Mouse (Mus musculus) CD4-positive, CD25-positive, alpha-beta regulatory T cell, adult 2 months (primary cell): Measurements from ENCODE around the gene Ddx23.
A peak's percentile ranks its signal among the peaks of the same experiment; 100 is the strongest.

Source experiments
- DNase-seq: peaks from one replicate; pipeline ENCODE4 v3.0.0-alpha.2; 2012; ENCODE audit warnings: low read depth, low spot score

Ddx23 gene

DNA sequence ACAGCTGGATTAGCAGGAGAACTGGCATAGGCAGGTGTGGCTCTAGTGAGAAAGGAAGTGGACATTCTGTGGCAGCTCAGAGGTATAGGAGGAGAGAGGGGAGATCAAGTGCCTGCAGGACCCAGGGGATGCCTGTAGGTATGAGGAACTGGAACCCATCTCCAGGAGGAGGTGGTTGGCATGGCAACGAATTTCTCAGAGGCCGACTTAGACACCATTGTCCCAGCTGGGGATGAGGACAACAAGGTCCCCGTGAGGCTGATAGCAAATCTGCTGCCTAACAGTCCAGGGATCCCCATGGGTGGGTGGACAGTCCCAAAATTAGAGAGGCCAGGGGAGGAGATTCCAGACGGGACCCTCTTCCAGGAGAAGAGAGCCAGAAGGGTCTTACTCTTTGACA is 29.8 kb downstream of the Ddx23 start:
- DNase-seq, result peak; percentile 31

DNA sequence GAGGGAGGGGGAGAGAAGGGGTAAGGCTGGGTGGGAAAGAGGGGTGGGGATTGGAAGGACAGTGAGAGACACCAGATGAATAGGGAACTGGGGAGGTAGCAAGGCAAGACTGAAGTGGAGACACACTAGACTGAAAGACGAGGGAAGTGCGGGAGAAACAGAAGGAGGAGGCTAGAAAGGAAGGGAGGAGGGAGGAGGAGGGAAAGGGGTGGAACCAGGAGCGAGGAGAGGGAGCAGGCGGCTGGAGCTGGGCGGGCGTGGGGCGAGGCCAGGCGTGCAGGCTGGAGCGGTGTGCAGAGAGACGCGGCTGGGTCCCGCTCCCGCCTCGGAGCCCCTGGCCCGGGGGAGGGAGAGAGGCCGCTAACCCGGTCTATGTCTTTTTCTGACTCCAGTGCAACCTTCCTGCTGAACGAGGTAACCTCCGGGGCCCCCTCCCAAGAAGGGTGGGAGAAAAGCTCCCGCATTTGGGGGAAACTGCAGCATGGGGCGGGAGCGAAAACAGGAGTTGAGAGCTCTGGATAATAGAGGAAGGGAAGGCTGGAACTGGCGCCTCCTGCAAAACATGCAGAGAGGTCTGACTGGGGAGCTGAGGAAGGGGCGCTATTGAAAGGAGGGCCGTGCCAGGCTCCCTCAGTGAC is 30.5 kb downstream of the Ddx23 start:
- peak; percentile 22 for DNase-seq

DNA sequence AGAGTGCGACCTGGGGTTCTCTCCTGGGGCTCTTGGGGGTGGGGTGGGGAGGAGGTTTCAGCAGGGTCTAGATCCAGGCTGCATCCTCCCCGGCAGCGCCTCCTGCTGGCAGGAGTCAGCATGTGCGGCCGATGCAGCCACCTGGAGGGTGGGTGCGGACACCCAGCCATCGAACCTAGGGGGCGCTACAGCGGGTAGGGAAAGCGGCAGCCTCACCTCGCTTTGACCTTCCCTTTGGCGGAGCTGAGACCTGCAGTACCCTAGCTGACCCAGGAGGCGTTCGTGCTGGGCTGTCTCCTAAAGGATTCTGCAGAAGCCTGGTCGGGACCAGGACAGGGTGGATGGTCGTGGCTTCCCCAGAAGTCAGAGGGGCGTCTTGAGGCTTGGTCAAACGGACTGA is 31.2 kb downstream of the Ddx23 start:
- peak; percentile 88 for DNase-seq

DNA sequence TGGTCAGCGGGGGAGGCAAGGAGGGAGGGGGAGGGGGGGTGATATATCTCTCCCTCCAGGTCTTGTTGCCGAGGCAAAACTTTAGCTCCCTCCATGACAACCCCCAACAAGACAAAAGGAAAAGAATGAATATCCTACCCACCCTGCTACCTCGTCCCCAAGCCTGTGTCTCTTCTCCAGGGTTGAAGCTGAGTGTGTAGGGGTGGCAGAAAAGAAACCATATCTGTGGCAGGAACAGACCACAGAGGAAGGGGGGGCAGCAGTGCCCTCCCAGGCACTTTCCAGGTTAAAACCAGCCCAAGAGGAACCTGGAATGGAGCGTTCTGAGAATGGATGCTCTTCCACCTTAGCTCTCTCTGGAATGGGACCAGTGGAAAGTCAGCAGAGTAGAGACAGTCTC is 32.2 kb downstream of the Ddx23 start, which contains the start of gene Cacnb3:
Gene Cacnb3, plus strand, starts transcription at position 301 of the 400 bp plus-strand sequence.
- no peak for DNase-seq

DNA sequence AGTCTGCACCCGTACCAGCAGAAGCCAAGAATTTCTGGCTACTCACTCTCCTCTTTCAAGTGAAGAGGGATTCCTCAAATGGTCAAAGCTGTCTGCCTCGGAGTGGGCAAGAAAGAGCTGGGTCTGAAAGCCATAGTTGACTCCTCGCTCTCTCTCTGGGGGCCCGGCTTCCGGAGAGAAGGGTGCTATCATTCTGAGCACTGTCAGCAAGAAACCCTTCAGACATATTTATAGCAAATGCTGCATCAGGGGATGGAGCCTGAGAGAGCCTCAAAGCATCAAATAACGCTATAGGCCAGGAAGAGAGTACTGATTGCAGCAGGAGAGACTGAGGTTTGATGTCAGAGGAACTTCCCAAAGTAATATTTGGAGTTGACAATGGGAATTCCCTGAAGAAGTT is 33.2 kb downstream of the Ddx23 start:
- no peak for DNase-seq

DNA sequence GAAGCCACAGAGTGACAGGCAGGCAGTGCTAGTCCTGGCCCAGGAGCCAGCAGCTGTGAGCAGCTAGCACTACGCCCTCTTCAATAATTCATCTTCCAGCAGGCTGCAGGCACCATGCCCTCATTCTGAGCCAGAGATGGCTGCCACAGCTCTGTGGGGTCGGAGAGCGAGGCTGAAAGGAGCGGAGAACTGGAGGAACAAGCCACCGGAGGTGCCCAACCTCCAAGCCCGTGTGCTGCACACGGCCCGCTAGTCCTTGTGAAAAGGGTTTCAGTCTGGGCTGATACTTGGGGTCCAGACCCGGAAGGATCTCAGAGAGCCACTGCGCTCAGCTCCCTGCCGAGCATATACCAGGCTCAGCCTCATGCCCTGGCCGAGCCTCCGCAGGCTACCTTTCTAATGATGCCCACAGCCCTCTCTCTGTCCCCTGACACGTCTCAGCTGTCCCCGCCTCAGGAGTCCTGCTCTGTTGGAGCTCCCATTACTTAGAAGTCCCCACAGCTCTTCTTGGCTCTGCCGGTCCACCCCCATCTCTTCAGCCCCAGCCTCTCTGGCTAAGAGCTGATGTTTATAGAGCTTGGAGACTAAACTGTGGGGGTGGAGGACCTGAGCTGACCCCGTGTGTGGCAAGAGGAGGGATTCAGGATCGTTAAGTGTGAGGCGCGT is 34.0 kb downstream of the Ddx23 start:
- DNase-seq, result peak; percentile 46

DNA sequence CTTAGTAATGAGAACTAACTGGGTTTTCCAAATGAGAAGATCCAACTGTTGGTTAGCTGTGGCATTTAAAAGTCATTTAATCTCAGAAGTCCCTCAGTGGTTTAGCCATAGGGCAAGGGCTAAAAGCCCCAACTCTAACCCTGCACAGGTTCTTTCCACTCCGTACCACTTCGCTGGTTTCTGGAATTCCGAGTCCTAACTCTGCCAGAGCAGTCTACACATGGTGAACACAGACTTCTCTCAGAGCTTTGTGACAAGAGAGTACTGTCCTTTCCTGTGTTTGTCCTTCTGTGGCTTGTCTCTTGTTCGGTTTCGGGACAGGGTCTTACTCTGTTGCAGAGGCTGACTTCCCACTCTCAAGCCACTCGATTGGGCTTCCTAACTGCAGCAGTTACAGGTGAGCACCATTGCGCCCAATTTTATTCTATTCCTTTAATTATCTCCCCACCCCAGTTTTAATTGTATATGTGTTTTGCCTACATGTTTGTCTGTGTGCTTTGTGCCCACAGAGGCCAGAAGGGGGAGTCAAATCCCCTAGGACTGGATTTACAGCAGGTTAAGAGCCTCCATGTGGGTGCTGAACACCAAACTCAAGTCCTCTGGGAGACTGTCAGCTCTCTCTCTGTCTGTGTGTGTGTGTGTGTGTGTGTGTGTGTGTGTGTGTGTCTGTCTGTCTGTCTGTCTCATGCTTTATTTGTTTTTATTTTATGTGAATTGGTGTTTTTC is 36.0 kb downstream of the Ddx23 start:
- no peak for DNase-seq

DNA sequence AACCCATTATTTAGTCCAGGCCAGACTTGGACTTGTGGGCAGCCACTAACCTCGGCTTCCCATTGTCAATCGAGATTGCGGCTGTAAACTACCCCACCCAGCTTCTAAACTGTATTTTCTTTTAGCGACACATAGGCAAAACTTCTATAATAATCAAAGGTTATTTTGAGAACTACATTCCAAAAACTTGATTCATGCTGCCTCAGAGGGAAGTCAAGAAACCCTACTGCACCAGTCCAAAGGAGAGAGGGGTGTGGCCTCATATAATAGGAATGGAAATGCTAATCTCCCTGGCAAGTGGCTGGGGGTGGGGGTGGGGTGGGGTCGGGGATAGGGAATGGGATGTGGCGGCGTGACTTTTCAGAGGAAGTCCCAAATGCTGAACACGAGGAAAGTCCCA is 36.6 kb downstream of the Ddx23 start:
- no peak for DNase-seq

GRCm38 (mm10) chr15:98623361-98623821 is 39.3 kb downstream of the Ddx23 start:
- DNase-seq, result peak; percentile 46

DNA sequence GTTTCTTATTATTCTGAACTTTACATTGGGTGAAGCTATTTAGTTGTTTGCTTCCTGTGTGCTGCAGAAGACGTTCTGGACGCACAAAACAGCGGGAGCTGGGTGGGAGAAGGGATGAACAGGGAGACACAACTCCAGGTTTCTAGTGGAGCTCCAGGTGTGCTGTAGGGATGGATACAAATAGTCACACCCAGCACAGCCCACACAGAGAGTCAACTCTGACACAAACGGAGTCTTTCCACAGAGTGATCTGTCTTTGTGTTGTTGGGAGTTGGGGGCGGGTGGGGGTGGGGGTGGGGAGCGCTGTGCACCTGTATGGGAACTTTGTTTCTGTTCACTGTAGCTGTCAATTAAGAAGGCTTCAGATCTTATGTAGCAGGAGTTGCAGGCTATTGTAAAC is 40.0 kb downstream of the Ddx23 start:
- no peak for DNase-seq

DNA sequence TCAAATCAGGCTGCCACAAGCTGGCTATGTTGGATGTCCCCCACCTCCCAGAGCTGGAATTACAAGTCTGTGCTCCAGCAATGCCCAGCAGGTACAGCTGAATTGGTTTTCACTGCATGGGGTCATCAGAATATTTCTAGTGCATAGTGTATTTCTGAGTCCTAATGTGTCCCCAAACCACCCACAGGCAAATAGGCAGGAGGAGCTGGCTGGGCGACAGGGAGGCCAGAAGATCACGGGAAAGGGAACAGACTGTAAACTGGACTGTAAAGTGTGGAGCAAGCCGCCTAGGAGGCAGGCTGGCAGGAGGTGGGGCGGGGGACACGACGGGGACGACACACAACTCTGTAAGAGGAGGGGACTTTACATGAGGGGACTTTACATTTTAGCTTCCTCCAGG is 40.5 kb downstream of the Ddx23 start:
- peak; percentile 43 for DNase-seq

DNA sequence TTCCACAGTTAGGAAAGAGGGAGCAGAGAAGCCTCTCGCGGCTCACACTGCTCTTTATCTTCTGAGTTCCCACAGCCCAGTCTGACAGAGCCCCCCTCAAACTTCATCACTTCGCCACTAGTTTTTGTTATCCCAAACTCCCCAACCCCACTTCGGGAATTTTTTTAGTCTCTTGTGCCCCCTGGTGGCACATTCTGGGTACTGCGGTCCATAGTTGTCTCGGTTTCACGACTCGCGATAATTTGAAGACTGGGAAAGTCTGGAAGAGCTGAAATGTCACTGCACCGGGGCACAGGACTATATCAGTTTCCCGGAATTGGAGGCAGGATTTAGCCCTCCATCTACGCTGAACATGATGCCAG is 45.5 kb downstream of the Ddx23 start:
- peak; percentile 72 for DNase-seq

DNA sequence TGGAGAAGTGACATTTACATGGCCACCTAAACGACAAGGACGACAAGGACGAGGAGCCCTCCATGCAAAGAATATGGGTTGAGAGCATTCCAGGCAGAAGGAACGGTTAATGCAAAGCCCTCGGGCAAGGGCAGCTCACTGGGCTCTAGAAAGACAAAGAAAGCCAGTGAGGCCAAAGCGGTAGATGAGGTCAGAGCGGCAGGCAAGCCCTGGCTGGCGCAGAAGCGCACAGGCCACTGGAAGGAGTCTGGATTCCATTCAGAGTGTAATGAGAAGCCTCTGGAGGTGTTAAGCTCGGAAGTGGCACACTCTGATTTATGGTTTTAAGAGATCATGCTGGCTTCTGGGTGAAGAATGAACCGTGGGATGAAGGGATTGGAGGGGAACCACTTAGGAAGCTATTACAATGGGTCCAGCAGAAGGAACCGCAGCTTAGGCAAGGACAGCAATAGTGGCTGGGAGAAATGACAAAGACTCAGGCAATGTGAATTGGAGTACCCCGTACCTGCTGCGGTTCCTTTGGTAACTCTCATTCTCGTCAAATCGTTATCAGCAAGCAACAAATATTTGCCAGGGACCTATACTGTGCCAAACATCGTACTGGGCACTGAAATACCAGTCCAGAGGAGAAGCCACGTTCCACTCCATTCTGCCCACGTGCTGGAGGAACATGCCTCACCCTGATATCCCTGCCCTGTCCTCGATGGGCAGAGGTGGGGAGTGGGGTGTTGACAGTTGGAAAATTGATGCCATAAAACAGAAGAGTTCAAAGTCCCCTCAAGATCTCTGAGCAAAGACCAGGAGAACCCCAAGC is 46.1 kb downstream of the Ddx23 start:
- DNase-seq, result no peak

- no peak for DNase-seq
Observed at GRCm38 (mm10) chr15:98615751-98616150, 46.9 kb downstream of the Ddx23 start.

- DNase-seq, result no peak
Observed at GRCm38 (mm10) chr15:98614971-98615370, 47.7 kb downstream of the Ddx23 start.

- DNase-seq, result no peak
Observed at GRCm38 (mm10) chr15:98614551-98614950, 48.1 kb downstream of the Ddx23 start.

DNA sequence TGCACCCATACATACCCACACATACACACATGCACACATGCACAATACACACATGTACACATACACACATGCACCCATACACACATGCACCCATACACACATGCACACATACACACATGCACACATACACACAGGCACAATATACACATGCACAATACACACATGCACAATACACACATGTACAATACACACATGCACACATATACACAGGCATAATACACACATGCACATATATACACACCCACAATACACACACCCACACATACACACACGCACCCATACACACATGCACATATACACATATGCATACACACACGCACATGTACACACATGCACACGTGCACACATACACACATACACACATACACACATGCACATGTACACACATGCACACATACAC is 50.5 kb downstream of the Ddx23 start:
- no peak for DNase-seq

DNA sequence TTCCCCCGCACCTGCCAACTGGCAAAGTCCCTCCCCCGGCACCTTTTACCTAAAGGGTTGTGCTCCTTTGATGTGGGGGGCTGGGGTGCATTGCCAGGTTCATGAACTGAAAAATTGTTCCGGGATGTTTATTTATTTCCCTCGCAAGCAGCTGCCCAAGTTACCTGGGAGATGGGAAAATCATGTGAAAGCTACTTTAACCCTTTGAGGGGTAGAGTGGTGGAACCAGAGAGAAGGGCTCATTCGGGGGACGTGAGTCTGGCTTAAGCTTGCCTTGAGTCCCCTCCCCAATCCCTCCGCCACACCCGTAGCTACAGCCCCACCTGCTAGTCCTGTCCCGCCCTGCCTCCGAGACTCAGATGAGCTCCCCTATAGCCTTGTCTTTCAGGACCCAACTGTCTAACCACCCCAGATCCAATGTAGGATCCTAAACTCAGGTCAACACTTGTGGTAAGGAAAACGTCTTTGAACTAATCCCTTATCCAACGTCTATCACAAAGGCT is 52.5 kb downstream of the Ddx23 start:
- no peak for DNase-seq

DNA sequence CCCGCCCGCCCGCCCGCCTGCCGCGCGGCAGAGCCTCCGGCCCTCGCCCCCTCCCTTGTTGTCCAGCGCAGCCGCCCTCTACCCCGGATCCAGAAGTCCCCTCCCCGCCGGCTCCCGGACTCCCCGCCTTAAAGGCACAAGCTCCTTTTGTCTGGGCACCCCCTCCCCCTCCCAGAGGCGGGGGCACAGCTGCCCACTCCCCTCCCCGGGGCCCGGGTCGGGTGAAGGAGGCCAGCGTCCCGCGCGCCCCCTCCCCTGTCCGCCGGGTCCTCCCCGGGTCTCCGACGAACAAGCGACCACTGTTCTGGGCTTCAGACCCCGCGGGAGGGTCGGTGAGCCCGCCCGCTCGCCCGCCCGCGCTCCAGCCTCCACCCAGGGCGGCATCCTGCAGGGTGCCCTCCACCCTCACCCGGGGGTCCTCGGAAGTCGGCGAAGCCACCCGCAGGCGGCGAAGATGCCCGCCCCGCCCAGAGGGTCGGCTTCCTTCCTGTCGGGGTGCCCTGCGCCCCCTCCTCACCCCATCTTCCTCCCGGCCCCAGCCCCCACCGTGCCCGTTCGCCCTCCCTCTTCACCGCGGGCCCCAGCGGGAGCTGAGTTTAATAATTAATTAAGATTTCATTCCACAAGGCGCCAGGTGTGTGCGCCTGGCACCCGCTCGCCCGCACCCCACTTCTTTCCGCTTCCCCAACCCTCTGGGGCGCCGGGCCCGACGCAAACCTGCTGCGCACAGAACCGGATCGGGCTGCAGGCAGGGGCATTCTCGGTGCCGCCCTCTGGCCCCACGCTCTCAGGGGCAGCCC is 53.2 kb downstream of the Ddx23 start, which contains the start of gene Adcy6:
Gene Adcy6, minus strand, starts transcription at position 746 of the 800 bp plus-strand sequence.
- DNase-seq, result peak; percentile 67

DNA sequence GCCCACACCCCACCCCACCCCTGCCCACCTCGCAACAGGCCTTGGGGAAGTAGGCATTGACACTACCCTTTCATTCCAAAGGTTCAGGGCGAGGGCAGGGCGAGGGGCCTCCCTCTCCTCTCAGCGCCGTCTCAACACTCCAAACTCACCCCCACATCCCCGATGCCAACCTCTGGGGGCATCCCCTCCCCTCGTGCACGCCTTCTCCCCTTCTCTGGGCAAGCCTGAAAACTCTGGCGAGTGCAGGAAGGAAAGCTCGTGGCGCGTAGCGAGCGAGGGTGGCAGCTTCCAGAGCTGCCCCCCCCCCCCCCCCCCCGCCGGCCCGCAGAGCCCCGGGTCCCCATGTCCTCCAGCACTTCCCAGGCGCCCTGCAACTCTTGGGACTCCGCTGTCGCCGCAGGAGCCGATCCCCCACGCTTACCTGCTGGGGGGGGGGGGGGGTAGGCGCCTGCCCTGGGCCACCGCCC is 53.9 kb downstream of the Ddx23 start:
- DNase-seq, result peak; percentile 49
